Mouse (Mus musculus): ENCODE data around the gene Adcy1. TPM values are rescaled to one million over a fixed set of nuclear protein-coding genes. Genes with fewer than 3 reads are reported as not detected.

Gene Adcy1
- total and polyA plus RNA-seq, 3 experiments: 0.03 to 0.38 TPM; not detected in 1

DNA sequence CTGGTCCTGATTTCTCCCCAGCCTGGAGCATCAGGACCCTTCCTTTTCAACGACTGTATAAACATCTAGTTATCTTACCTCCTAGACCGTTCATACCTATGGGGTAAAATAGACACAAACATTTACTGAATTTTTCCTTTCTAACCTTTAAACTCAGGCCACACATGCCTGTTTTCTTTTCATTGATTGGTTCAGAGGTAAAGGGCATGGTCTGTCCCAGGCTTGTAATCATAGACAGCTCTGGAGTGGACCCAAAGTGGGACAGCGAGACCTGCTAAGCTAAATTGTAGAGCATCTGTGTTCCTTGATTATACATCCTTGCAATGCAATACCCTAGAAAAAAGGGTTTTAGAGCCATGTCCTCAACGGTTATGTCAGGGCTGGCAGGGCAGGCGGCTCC, 70.4 kb downstream of the Adcy1 start:
- in situ Hi-C loops (cut with MboI; ENCODE audit: low pct_ligation_motif_present, low pct_unique_long_range_greater_than_20kb, low sequenced_read_pairs): no loop called here
- H3K9me3 ChIP-seq (replicated peaks; ENCODE audit: low read length): no peaks in the 10 kb centered on the region
- no peaks in the 10 kb centered on the region for H3K4me1 ChIP-seq (ENCODE audit: control insufficient read depth in 1 of 2, insufficient read depth in 2 of 2)
- no peak overlapping the region for H3K27ac ChIP-seq (ENCODE audit: insufficient read depth, low read depth)
- no peak overlapping the region for H3K4me3 ChIP-seq (replicated peaks in 1 of 3; ENCODE audit: low read depth in 2 of 3, low read length in 2 of 3, poor library complexity in 1 of 3)
- no peak overlapping the region for H3K9ac ChIP-seq (ENCODE audit: insufficient read depth, low read depth)
- no peaks in the 10 kb centered on the region for H3K79me2 ChIP-seq (replicated peaks; ENCODE audit: control insufficient read depth, extremely low read depth, insufficient read depth, poor library complexity, severe bottlenecking)
- H3K36me3 ChIP-seq (replicated peaks in 1 of 2; ENCODE audit: control insufficient read depth in 1 of 2, insufficient read depth in 1 of 2, low read length in 1 of 2): no peaks in the 10 kb centered on the region
- H3K27me3 ChIP-seq (replicated peaks): peaks cover 86% of the 10 kb centered on the region
- TF ChIP-seq GABPA (IDR thresholded peaks at IDR 0.05; ENCODE audit: insufficient replicate concordance, low read depth, low read length) (no peak), ELF1 (IDR thresholded peaks at IDR 0.05; ENCODE audit: low read depth, low read length) (no peak), NRF1 (IDR thresholded peaks at IDR 0.05; ENCODE audit: low read depth, low read length) (no peak), JUND (conservative IDR thresholded peaks at IDR 0.05; ENCODE audit: low read depth, low read length) (no peak), MAFK (IDR thresholded peaks at IDR 0.05; ENCODE audit: insufficient replicate concordance, low read length) (no peak), E2F4 (IDR thresholded peaks at IDR 0.05; ENCODE audit: insufficient replicate concordance, low read depth, low read length) (no peak), USF1 (IDR thresholded peaks at IDR 0.05; ENCODE audit: low read depth, low read length) (no peak), ZMIZ1 (IDR thresholded peaks at IDR 0.05; ENCODE audit: low read depth, low read length) (no peak), CHD2 (IDR thresholded peaks at IDR 0.05; ENCODE audit: low read length) (no peak), ZNF384 (IDR thresholded peaks at IDR 0.05; ENCODE audit: low read depth, low read length) (no peak), NELFE (IDR thresholded peaks at IDR 0.05; ENCODE audit: low read depth, low read length) (no peak)
- dilution Hi-C loops (cut with MboI; ENCODE audit: extremely low pct_ligation_motif_present, extremely low pct_unique_long_range_greater_than_20kb, low sequenced_read_pairs): no loop called here
- DNase-seq (ENCODE audit: extremely low read depth): no peak
- H3K4me2 ChIP-seq (ENCODE audit: insufficient read depth, low read depth, poor library complexity, severe bottlenecking): no peak overlapping the region

DNA sequence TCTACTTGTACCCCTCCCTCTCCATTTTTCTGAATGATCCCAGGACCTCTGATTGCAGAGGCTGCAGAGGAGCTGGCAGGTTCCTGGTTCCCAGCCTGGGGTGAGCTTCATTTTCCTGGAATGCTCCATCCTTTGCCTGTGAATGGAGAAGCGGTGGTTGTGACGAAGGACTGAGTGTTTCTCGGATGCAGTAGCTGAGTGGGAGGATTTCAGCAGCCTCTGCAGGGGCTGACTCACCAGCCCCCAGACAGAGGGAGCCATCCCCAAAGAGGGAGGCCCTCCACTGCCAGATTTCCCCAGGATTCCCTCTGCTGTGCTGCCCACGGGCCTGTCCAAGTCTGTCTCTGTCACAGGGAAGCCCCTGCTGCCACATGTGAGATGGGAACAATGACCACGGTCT, 71.0 kb downstream of the Adcy1 start:
- no peak overlapping the region for H3K4me3 ChIP-seq (replicated peaks in 1 of 3; ENCODE audit: low read depth in 2 of 3, low read length in 2 of 3, poor library complexity in 1 of 3)
- H3K4me1 ChIP-seq (ENCODE audit: control insufficient read depth in 1 of 2, insufficient read depth in 2 of 2): no peaks in the 10 kb centered on the region
- H3K27me3 ChIP-seq (replicated peaks): peaks cover 89% of the 10 kb centered on the region
- no peak overlapping the region for H3K27ac ChIP-seq (ENCODE audit: insufficient read depth, low read depth)
- no peaks in the 10 kb centered on the region for H3K36me3 ChIP-seq (replicated peaks in 1 of 2; ENCODE audit: control insufficient read depth in 1 of 2, insufficient read depth in 1 of 2, low read length in 1 of 2)
- no peak overlapping the region for H3K4me2 ChIP-seq (ENCODE audit: insufficient read depth, low read depth, poor library complexity, severe bottlenecking)
- dilution Hi-C loops (cut with MboI; ENCODE audit: extremely low pct_ligation_motif_present, extremely low pct_unique_long_range_greater_than_20kb, low sequenced_read_pairs) (no loop called here), in situ Hi-C loops (cut with MboI; ENCODE audit: low pct_ligation_motif_present, low pct_unique_long_range_greater_than_20kb, low sequenced_read_pairs) (no loop called here)
- no peak for DNase-seq (ENCODE audit: extremely low read depth)
- H3K9me3 ChIP-seq (replicated peaks; ENCODE audit: low read length): no peaks in the 10 kb centered on the region
- TF ChIP-seq JUND (conservative IDR thresholded peaks at IDR 0.05; ENCODE audit: low read depth, low read length) (no peak), ZC3H11A (IDR thresholded peaks at IDR 0.05; ENCODE audit: low read depth, low read length) (no peak), BHLHE40 (IDR thresholded peaks at IDR 0.05; ENCODE audit: low read depth, low read length) (no peak), KAT2A (IDR thresholded peaks at IDR 0.05; ENCODE audit: insufficient replicate concordance, low read length) (no peak), USF1 (IDR thresholded peaks at IDR 0.05; ENCODE audit: low read depth, low read length) (no peak), UBTF (IDR thresholded peaks at IDR 0.05; ENCODE audit: low read depth, low read length) (no peak), MYC (IDR thresholded peaks at IDR 0.05; ENCODE audit: low read depth, low read length) (no peak)
- no peak overlapping the region for H3K9ac ChIP-seq (ENCODE audit: insufficient read depth, low read depth)
- no peaks in the 10 kb centered on the region for H3K79me2 ChIP-seq (replicated peaks; ENCODE audit: control insufficient read depth, extremely low read depth, insufficient read depth, poor library complexity, severe bottlenecking)
